Mouse (Mus musculus) liver, embryonic 14.5 days (tissue): Measurements from ENCODE around the gene Tex48.

Experiments
- CTCF ChIP-seq: IDR thresholded peaks from 2 replicates; pipeline ENCODE4 v1.5.1; 2016; ENCODE audit warnings: antibody characterized with exemption, low read depth, control low read depth
- EP300 ChIP-seq: IDR thresholded peaks from 2 replicates; pipeline ENCODE4 v1.6.1; 2016; ENCODE audit warnings: antibody characterized with exemption, low read depth

DNA sequence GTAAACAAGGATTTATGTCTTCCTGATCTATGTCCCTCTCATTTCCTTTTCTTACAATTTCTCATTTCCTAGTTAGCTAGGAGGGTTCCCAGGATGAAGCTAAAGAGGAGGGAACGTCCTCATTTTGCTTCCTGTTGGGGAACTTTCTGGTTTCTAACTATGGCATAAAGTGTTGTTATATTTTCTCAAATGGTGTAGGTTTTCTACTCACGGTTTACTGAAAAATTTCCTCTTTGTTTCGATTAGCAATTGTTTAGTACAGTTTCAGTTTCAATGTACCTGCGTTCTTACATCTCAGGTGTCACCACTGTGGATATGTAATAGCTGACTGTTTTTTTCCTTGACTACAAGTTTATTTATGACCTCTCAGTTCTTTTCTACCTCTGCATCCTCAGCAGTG lies 31.7 kb downstream of the Tex48 start:
- TF ChIP-seq CTCF (no peak), EP300 (no peak)
